Mouse (Mus musculus) monocyte, adult 5-6 weeks (primary cell): ENCODE data around the gene Prpf31. TPM values are rescaled to one million over a fixed set of nuclear protein-coding genes. Genes with fewer than 3 reads are reported as not detected.

ENCODE experiments used
- ATAC-seq: fragments of 153-309, 156-312 bp; replicated peaks from 2 replicates; pipeline ENCODE4 v1.8.0; 2017; ENCODE audit warnings: mild to moderate bottlenecking; ENCODE audit not compliant: low TSS enrichment, insufficient number of reproducible peaks, severe bottlenecking, poor library complexity, low FRiP score
- total RNA-seq: library from RNA; stranded (forward); fragments of 200-1000, 200-491, 200-594 nt; gene quantifications from 3 replicates; pipeline ENCODE4 v1.2.3, GENCODE M21; 2017

Gene Prpf31
- total RNA-seq, 1 experiment from 2014 or later: 63.8 TPM

- ATAC-seq: no peak
These were observed 13.2 kb upstream of the Prpf31 start for GRCm38 (mm10) chr7:3616389-3617241.

- peak; percentile 97 for ATAC-seq
These were observed 12.4 kb upstream of the Prpf31 start, which contains the start of gene Ndufa3 for GRCm38 (mm10) chr7:3617242-3617995. Gene Ndufa3 (plus strand): TSS chr7:3617373.

DNA sequence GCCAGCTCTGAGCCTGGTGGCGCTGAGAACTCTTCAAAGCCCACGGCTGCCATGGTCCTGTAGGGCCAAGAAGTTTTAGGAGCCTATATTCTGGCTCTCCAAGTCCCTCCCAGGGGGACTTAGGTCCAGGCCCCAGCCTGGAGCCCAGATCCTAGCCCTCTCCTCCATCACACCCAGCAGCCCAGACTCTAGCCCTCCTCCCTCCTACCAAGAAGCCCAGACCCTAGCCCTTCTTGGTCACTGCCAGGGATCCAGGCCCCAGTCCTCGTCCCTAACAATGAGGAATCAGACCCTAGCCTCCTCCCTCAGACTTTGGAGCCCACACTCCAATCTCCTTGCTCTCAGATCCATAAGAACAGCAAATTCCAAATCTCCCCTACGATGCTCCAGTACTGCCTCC, 755 bp upstream of the Prpf31 start:
- ATAC-seq: no peak

DNA sequence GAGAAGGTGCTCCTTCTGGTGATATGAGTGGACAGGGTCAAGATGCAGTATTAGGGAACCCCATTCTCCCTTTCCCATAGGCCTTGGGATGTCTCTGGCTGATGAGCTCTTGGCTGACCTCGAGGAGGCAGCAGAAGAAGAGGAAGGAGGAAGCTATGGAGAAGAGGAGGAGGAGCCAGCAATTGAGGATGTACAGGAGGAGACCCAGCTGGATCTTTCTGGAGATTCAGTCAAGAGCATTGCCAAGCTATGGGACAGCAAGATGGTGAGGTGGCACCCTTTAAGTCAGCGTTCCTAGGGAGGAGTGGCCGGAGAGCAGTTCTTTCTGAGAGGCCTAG, 662 bp downstream of the Prpf31 start:
- no peak for ATAC-seq

GRCm38 (mm10) chr7:3643412-3643811, 13.6 kb downstream of the Prpf31 start:
- no peak for ATAC-seq

DNA sequence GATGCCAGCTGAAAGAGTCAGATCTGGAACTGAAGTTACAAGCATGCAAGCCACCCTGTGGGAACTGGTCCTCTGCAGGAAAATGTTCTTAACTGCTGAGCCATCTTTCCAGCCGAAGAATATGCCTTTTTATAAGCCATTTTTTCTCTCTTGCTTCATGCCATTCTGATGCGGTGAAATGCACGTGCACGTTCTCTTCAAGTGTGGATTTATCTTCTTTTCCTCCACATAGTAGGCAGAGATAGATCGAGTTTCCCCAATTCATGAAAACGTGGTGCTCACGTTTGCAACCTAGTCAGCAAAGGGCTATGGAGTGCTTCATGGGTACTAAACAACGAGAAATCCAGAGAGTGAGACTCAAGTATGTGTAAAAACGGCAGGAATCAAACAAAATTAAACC, 14.1 kb downstream of the Prpf31 start:
- no peak for ATAC-seq

DNA sequence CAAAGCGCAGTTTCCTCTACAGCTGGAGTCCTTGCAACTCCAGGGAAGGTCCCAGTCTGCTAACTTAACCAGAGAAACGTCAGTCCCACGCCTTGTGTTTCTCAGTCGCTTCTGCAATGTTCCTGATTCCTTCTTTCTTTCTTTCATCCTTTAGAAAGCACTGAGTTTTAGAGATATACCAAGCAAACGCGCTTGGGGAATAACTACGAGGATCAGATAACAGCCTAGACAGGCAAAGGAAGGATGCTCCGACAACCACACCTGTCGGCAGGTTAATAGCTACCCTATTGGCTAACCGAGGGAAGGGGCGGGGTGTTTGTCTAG, 14.5 kb downstream of the Prpf31 start:
- no peak for ATAC-seq

- peak; percentile 92 for ATAC-seq
These were observed 15.1 kb downstream of the Prpf31 start, which contains the start of gene Cnot3 for GRCm38 (mm10) chr7:3644672-3645487. Gene Cnot3 (plus strand): TSS chr7:3645268.

GRCm38 (mm10) chr7:3645488-3646025, 15.8 kb downstream of the Prpf31 start:
- no peak for ATAC-seq

- no peak for ATAC-seq
These were observed 16.4 kb downstream of the Prpf31 start for GRCm38 (mm10) chr7:3646188-3646587.

- no peak for ATAC-seq
These were observed 16.9 kb downstream of the Prpf31 start for GRCm38 (mm10) chr7:3646641-3647040.

DNA sequence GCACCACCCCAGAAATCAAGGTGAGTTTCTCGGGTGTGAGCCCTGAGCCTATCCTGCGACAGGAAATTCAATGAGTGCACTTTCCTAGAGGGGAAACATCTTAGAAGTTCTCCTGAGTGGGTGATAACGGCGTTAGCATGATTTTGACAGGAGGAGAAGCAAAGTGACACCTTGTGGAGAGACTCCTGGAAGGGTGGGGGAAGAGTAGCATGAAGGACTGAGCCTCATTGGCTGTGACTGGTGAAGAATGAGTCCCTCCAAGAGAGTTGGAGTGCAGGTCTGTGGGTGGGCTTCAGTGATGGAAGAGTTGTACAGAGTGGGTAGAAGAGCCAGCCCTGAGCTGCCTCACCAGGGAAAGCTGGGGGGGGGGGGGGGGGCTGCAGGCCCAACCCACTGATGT, 27.2 kb downstream of the Prpf31 start:
- no peak for ATAC-seq

- no peak for ATAC-seq
These were observed 28.8 kb downstream of the Prpf31 start for GRCm38 (mm10) chr7:3658578-3658977.

DNA sequence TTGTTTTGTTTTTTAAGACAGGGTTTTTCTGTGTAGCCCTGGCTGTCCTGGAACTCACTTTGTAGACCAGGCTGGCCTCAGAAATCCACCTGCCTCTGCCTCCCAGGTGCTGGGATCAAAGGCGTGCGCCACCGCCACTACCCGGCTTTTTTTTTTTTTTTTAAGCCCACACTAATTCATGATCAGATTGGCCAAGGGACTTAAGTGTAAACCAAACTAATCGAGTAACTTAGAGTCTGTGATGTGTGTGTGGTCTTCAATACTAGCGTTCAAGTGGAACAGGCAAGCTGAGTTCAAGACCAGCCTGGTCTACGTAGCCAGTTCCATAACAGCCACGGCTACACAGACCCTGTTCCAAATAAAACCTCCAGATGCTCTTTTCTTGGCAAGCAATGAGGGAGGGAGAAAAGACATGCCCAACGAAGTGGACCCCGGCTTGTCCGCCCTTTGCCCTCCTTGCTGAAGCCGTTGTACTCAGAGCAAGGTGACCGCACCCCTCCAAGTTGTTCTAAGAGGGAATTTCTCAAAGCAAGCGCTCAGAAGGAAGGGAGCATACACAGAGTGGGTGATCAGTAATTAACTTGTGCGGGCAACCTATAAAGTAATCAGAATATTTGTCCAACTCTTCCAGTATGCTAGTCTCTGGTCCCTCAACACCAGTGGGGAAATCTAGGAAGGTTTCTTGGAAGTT, 34.9 kb downstream of the Prpf31 start:
- no peak for ATAC-seq

DNA sequence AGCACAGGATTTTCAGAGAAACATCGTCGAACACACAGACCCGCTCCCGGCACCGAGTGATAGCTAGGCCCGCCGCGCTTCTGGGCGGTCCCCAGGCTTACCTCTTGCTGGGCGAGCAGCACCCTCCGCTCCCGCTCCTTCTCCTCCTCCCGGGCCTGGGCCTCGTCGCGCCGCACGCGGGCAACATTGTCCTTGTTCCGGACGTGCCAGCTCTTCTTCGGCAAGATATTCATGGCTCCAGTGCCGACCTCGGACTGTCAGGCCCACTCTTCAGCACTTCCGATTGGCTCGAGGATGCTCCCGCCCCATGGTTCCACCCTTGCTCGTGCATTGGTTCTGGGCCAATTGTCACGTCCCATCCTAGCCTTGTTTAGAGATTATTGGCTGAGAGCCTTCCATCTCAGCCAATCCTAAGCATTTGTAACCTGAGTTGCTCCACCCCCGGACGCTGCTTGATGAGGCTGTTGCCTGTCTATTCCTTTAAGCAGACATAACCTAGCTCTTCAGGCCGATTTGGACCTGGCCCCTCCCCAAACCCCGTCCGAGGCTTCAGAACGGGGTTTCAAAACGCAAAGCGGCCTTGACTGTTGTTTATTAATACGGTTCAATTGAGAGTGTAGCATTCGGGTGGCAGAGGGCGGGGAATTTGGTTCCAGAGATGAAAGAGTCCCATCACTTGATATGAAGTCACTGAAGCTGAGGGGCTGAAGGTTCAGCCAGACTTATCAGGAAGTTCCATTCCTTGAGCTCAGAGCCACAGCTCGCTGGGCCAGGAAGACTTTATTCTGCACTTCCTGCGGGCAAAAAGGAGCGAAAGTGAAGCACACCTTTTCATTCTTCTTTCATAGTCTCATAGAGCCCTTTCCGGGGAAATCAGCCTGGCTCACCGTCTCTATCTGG, 35.7 kb downstream of the Prpf31 start, which contains the start of gene Leng1:
Gene Leng1 (minus strand): TSS at position 626 of the 900 bp plus-strand sequence.
- ATAC-seq: peak; percentile 99

DNA sequence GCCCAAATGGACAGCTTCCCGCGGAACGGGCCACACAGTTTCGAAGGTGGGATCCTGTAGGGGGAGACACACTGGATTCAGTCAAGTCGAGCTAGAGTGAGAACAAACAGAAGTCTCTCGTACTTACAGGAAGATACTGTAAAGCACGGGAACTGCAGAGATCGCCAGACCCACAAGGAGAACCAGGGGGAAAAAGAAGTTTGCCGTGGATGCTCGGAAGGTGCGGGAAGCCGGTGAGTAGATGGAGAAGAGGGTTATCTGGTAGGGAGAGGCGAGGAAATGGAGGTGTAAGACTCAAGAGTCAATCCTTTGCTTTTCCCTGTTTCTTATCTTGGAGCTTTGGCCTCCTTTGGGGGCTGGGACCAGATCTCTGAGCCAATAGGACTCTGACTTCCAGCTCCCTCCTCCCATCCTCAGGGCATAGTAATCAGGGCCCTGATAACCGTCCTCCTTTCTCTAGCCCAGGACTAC, 37.2 kb downstream of the Prpf31 start:
- ATAC-seq: no peak

GRCm38 (mm10) chr7:3674507-3675227, 44.9 kb downstream of the Prpf31 start:
- peak; percentile 88 for ATAC-seq
